Mouse (Mus musculus): ENCODE data around the gene Raet1e. TPM values are rescaled to one million over a fixed set of nuclear protein-coding genes. Genes with fewer than 3 reads are reported as not detected.
"Not testable (repeated sequence)": the region's sequence is repeated elsewhere in the genome, so short reads cannot be mapped to it uniquely, and the experiment has no call there.

Raet1e gene
- 8.3 and 9.3 TPM in 2 replicates for polyA plus RNA-seq (2015; fragmentation: Nextera tagmentation; extraction: Ambion mirVana)

GRCm38 (mm10) chr10:22158310-22158999 lies at the start of gene Raet1e, which contains the start of gene H60b:
Gene Raet1e, plus strand, starts transcription at chr10:22158569.
Gene H60b, plus strand, starts transcription at chr10:22158586.
- H3K9ac ChIP-seq, H3K9me3 ChIP-seq, H3K4me1 ChIP-seq, H3K27ac ChIP-seq, H3K36me3 ChIP-seq: not testable (repeated sequence)
- under 1% methylated on average over 44 of the region's 48 CpGs for WGBS
- Histone ChIP-seq H3K4me3 (replicated peaks) (peak within 1 kb of the TSS; percentile 43), H3K27me3 (replicated peaks) (peaks cover 25% of the 10 kb centered on the region), H3K4me2 (peak within 1 kb of the TSS; percentile 62)
- peak; percentile 85 for ATAC-seq (ENCODE audit: insufficient read depth, low FRiP score, low read depth)

GRCm38 (mm10) chr10:22140665-22141280 lies 17.6 kb upstream of the Raet1e start:
- ATAC-seq (ENCODE audit: insufficient read depth, low FRiP score, low read depth): peak; percentile 35; the same call in 1 of the 2 replicates
- H3K36me3 ChIP-seq: no peaks in the 10 kb centered on the region

GRCm38 (mm10) chr10:22142194-22142593 lies 16.2 kb upstream of the Raet1e start:
- H3K27ac ChIP-seq; H3K36me3 ChIP-seq; H3K9me3 ChIP-seq; H3K4me1 ChIP-seq; H3K4me2 ChIP-seq; H3K4me3 ChIP-seq (replicated peaks); ATAC-seq (ENCODE audit: insufficient read depth, low FRiP score, low read depth); H3K27me3 ChIP-seq (replicated peaks); H3K9ac ChIP-seq: not testable (repeated sequence)
- WGBS: 86% methylated on average over 1 of the region's 1 CpGs

More at GRCm38 (mm10) chr10:22140665-22141280, 17.6 kb upstream of the Raet1e start:
- Histone ChIP-seq H3K4me1 (no peaks in the 10 kb centered on the region), H3K9ac (0 out of 2 replicates have a peak overlapping the region, but pooled peaks have one; percentile 23), H3K27me3 (replicated peaks) (no peaks in the 10 kb centered on the region), H3K4me2 (peak overlapping the region; percentile 77), H3K27ac (no peak overlapping the region), H3K4me3 (replicated peaks) (peak overlapping the region; percentile 45), H3K9me3 (no peaks in the 10 kb centered on the region)
- under 1% methylated on average over 19 of the region's 19 CpGs for WGBS

GRCm38 (mm10) chr10:22142926-22143325 lies 15.4 kb upstream of the Raet1e start:
- 69% methylated on average over 5 of the region's 5 CpGs for WGBS
- no peak for ATAC-seq (ENCODE audit: insufficient read depth, low FRiP score, low read depth)
- Histone ChIP-seq H3K36me3 (no peaks in the 10 kb centered on the region), H3K9me3 (no peaks in the 10 kb centered on the region), H3K27me3 (replicated peaks) (no peaks in the 10 kb centered on the region), H3K9ac (no peak overlapping the region), H3K27ac (no peak overlapping the region), H3K4me2 (no peak overlapping the region), H3K4me1 (no peaks in the 10 kb centered on the region), H3K4me3 (replicated peaks) (no peak overlapping the region)

GRCm38 (mm10) chr10:22148441-22149072 lies 9.8 kb upstream of the Raet1e start:
- H3K9ac ChIP-seq: peak overlapping the region; percentile 69
- WGBS: under 1% methylated on average over 48 of the region's 50 CpGs
- H3K27me3 ChIP-seq (replicated peaks): peaks cover 14% of the 10 kb centered on the region
- H3K36me3 ChIP-seq: no peaks in the 10 kb centered on the region
- H3K4me3 ChIP-seq (replicated peaks): peak overlapping the region; percentile 66
- peaks cover 18% of the 10 kb centered on the region for H3K4me1 ChIP-seq
- ATAC-seq (ENCODE audit: insufficient read depth, low FRiP score, low read depth): peak; percentile 93
- H3K27ac ChIP-seq: peak overlapping the region; percentile 76
- peak overlapping the region; percentile 75 for H3K4me2 ChIP-seq
- no peaks in the 10 kb centered on the region for H3K9me3 ChIP-seq

GRCm38 (mm10) chr10:22149073-22149690 lies 9.2 kb upstream of the Raet1e start, which contains the start of gene E030030I06Rik:
Gene E030030I06Rik, minus strand, starts transcription at chr10:22149270.
- Histone ChIP-seq H3K36me3 (no peaks in the 10 kb centered on the region), H3K9ac (peak within 1 kb of the TSS; percentile 69), H3K4me1 (peaks cover 18% of the 10 kb centered on the region), H3K4me2 (peak within 1 kb of the TSS; percentile 75), H3K9me3 (no peaks in the 10 kb centered on the region), H3K4me3 (replicated peaks) (peak within 1 kb of the TSS; percentile 66), H3K27ac (peak within 1 kb of the TSS; percentile 76), H3K27me3 (replicated peaks) (peaks cover 14% of the 10 kb centered on the region)
- peak; percentile 44 for ATAC-seq (ENCODE audit: insufficient read depth, low FRiP score, low read depth)
- under 1% methylated on average over 37 of the region's 37 CpGs for WGBS

GRCm38 (mm10) chr10:22149691-22150465 lies 8.5 kb upstream of the Raet1e start:
- H3K27ac ChIP-seq: no peak overlapping the region
- no peak overlapping the region for H3K9ac ChIP-seq
- peaks cover 14% of the 10 kb centered on the region for H3K27me3 ChIP-seq (replicated peaks)
- ATAC-seq (ENCODE audit: insufficient read depth, low FRiP score, low read depth): no peak
- peak overlapping the region; percentile 75 for H3K4me2 ChIP-seq
- H3K4me3 ChIP-seq (replicated peaks): peak overlapping the region; percentile 66
- WGBS: 1% methylated on average over 50 of the region's 50 CpGs
- peaks cover 18% of the 10 kb centered on the region for H3K4me1 ChIP-seq
- no peaks in the 10 kb centered on the region for H3K36me3 ChIP-seq
- no peaks in the 10 kb centered on the region for H3K9me3 ChIP-seq

GRCm38 (mm10) chr10:22150593-22150992 lies 7.8 kb upstream of the Raet1e start:
- Histone ChIP-seq H3K9me3 (no peaks in the 10 kb centered on the region), H3K4me2 (peak overlapping the region; percentile 75), H3K4me1 (peaks cover 18% of the 10 kb centered on the region), H3K27me3 (replicated peaks) (peaks cover 17% of the 10 kb centered on the region), H3K9ac (no peak overlapping the region), H3K27ac (no peak overlapping the region), H3K4me3 (replicated peaks) (peak overlapping the region; percentile 66), H3K36me3 (no peaks in the 10 kb centered on the region)
- under 1% methylated on average over 27 of the region's 27 CpGs for WGBS
- ATAC-seq (ENCODE audit: insufficient read depth, low FRiP score, low read depth): no peak

GRCm38 (mm10) chr10:22151056-22151862 lies 7.1 kb upstream of the Raet1e start:
- ATAC-seq (ENCODE audit: insufficient read depth, low FRiP score, low read depth); H3K36me3 ChIP-seq; H3K9me3 ChIP-seq; H3K9ac ChIP-seq; H3K27ac ChIP-seq: not testable (repeated sequence)
- Histone ChIP-seq H3K4me2 (peak overlapping the region; percentile 75), H3K4me1 (peaks cover 18% of the 10 kb centered on the region), H3K27me3 (replicated peaks) (peaks cover 24% of the 10 kb centered on the region), H3K4me3 (replicated peaks) (peak overlapping the region; percentile 24)
- WGBS: 2% methylated on average over 55 of the region's 55 CpGs

GRCm38 (mm10) chr10:22151863-22152640 lies 6.3 kb upstream of the Raet1e start:
- H3K27ac ChIP-seq; H3K9me3 ChIP-seq; H3K4me2 ChIP-seq; H3K9ac ChIP-seq; H3K36me3 ChIP-seq; H3K4me3 ChIP-seq (replicated peaks); ATAC-seq (ENCODE audit: insufficient read depth, low FRiP score, low read depth): not testable (repeated sequence)
- 4% methylated on average over 11 of the region's 11 CpGs for WGBS
- peaks cover 32% of the 10 kb centered on the region for H3K27me3 ChIP-seq (replicated peaks)
- peaks cover 18% of the 10 kb centered on the region for H3K4me1 ChIP-seq

Data from stomach, embryonic 15.5 days (tissue).